Mouse (Mus musculus): Measurements from ENCODE around the gene Hhipl1. TPM values are rescaled to one million over a fixed set of nuclear protein-coding genes. Genes with fewer than 3 reads are reported as not detected.

The Hhipl1 gene
- polyA plus RNA-seq, 1 experiment from 2014 or later: 2.3 TPM

DNA sequence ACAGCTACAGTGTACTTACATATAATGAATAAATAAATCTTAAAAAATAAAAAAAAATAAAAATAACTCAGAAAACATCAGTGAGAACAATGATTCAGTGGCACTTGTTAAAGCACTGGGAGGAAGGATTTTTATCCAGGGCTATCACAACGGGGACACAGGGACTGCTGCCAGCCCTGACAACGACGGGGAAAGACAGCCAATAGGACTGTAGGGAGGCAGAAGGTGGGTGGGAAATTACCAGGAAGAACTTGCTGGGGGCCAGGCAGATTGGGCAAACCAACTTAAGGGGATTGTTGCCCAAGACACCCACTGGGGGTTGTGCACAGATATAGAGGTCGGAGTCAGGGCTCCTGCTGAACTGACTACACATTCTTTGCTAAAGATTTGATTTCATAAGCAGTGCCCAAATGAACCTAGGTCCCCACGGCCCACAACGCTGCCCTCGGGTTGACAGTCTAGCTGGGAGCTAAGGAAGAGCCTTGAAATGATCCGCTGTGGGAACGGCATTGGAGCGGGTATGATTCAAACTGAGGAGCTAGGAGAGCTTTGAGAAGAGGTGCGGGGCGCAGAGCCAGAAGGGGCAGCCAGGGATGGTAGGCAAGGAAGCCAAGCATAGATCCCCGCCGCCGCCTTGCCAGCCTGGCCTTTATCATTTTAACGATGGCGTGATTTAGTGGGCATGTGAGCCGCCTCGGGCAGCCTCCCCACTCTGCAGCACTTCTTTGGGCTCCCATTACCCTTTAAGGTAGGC lies 17.8 kb upstream of the Hhipl1 start:
- Histone ChIP-seq H3K27me3 (ENCODE audit: control insufficient read depth, insufficient read depth, low read length) (no peaks in the 10 kb centered on the region), H3K9me3 (ENCODE audit: control insufficient read depth, low read length) (no peaks in the 10 kb centered on the region), H3K27ac (ENCODE audit: low read depth, low read length) (no peak overlapping the region), H3K4me3 (ENCODE audit: low read depth, low read length) (no peak overlapping the region), H3K36me3 (ENCODE audit: control insufficient read depth, insufficient read depth, low read length) (no peaks in the 10 kb centered on the region), H3K4me2 (ENCODE audit: low read depth, low read length) (no peak overlapping the region), H3K9ac (replicated peaks; ENCODE audit: low read depth, low read length) (no peak overlapping the region), H3K4me1 (ENCODE audit: control insufficient read depth, insufficient read depth, low read length) (peaks cover 18% of the 10 kb centered on the region)
- ATAC-seq (ENCODE audit: low read depth): no peak
- WGBS: 52% methylated on average over 19 of the region's 19 CpGs

DNA sequence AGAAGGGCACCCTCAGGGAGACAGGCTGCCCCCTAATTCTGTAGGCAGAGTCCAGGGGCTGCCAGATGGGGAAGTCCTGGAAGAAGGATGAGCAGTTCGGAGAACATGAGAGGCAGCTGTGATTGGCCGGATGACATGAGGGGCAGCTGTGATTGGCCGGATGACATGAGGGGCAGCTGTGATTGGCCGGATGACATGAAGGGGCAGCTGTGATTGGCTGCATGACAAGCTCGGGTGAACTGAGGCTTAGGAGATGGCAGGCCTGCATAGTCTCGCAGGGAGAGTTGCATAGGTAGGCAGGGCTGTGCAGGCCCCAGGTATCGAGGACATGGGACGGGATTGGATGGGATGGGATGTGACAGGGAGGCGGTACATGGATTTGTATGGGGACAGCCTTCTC lies 13.7 kb upstream of the Hhipl1 start:
- Histone ChIP-seq H3K4me2 (ENCODE audit: low read depth, low read length) (peak overlapping the region; percentile 26; the same call in 1 of the 2 replicates), H3K4me1 (ENCODE audit: control insufficient read depth, insufficient read depth, low read length) (peaks cover 6% of the 10 kb centered on the region; the same call in 1 of the 2 replicates), H3K36me3 (ENCODE audit: control insufficient read depth, insufficient read depth, low read length) (no peaks in the 10 kb centered on the region), H3K9ac (replicated peaks; ENCODE audit: low read depth, low read length) (no peak overlapping the region), H3K27me3 (ENCODE audit: control insufficient read depth, insufficient read depth, low read length) (no peaks in the 10 kb centered on the region), H3K9me3 (ENCODE audit: control insufficient read depth, low read length) (no peaks in the 10 kb centered on the region), H3K4me3 (ENCODE audit: low read depth, low read length) (no peak overlapping the region), H3K27ac (ENCODE audit: low read depth, low read length) (no peak overlapping the region)
- WGBS: 7% methylated on average over 9 of the region's 9 CpGs
- peak; percentile 86 for ATAC-seq (ENCODE audit: low read depth)

DNA sequence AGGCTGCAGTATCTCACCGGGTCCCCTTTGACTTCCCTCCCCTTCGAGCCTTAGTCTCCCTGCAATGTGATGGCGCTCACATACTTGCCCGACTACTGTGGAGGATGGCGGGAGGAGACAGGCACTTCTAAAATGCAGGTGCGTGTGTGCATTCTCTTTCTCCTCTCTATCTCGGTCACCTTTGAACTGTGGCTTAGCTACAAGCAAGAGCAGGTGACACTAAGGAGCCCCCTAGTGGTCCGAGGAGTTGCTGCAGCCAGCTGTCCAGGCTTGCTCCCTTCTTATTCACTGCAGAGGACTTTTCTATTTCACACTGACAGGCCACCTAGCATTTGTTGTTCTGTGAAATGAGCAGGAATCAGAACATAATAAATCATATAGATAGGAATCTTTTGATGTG lies 13.1 kb upstream of the Hhipl1 start:
- Histone ChIP-seq H3K9ac (replicated peaks; ENCODE audit: low read depth, low read length) (no peak overlapping the region), H3K4me2 (ENCODE audit: low read depth, low read length) (peak overlapping the region; percentile 26; the same call in 1 of the 2 replicates), H3K27ac (ENCODE audit: low read depth, low read length) (no peak overlapping the region), H3K27me3 (ENCODE audit: control insufficient read depth, insufficient read depth, low read length) (no peaks in the 10 kb centered on the region), H3K4me1 (ENCODE audit: control insufficient read depth, insufficient read depth, low read length) (peaks cover 6% of the 10 kb centered on the region; the same call in 1 of the 2 replicates), H3K36me3 (ENCODE audit: control insufficient read depth, insufficient read depth, low read length) (no peaks in the 10 kb centered on the region), H3K4me3 (ENCODE audit: low read depth, low read length) (no peak overlapping the region), H3K9me3 (ENCODE audit: control insufficient read depth, low read length) (no peaks in the 10 kb centered on the region)
- peak; percentile 71; the same call in 1 of the 2 replicates for ATAC-seq (ENCODE audit: low read depth)
- WGBS: 7% methylated on average over 8 of the region's 8 CpGs

DNA sequence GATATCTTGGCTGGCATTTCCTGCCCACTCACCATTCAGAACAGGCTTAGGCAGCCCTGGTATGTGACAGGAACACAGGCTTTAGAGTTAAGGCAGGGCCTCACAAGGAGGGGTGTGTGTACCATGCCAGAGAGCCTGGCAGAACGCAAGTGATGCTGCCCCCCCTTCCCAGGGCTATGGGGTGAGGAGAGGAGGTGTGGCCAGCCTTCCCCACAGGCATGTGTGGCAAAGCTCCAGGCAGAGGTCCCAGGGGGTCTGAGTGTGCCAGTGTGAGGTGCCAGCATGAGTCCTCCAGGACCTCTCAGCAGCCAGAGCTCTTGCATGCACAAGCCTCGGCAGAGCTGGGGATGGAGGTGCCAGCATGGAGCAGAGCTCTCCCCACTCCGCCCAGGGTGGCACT lies 11.4 kb upstream of the Hhipl1 start:
- ATAC-seq (ENCODE audit: low read depth): no peak
- no peak overlapping the region for H3K9ac ChIP-seq (replicated peaks; ENCODE audit: low read depth, low read length)
- no peak overlapping the region for H3K27ac ChIP-seq (ENCODE audit: low read depth, low read length)
- whole genome bisulfite sequencing: 57% methylated on average over 3 of the region's 3 CpGs
- H3K4me1 ChIP-seq (ENCODE audit: control insufficient read depth, insufficient read depth, low read length): peaks cover 6% of the 10 kb centered on the region; the same call in 1 of the 2 replicates
- H3K9me3 ChIP-seq (ENCODE audit: control insufficient read depth, low read length): no peaks in the 10 kb centered on the region
- H3K4me3 ChIP-seq (ENCODE audit: low read depth, low read length): no peak overlapping the region
- H3K4me2 ChIP-seq (ENCODE audit: low read depth, low read length): no peak overlapping the region
- H3K27me3 ChIP-seq (ENCODE audit: control insufficient read depth, insufficient read depth, low read length): no peaks in the 10 kb centered on the region
- H3K36me3 ChIP-seq (ENCODE audit: control insufficient read depth, insufficient read depth, low read length): no peaks in the 10 kb centered on the region

DNA sequence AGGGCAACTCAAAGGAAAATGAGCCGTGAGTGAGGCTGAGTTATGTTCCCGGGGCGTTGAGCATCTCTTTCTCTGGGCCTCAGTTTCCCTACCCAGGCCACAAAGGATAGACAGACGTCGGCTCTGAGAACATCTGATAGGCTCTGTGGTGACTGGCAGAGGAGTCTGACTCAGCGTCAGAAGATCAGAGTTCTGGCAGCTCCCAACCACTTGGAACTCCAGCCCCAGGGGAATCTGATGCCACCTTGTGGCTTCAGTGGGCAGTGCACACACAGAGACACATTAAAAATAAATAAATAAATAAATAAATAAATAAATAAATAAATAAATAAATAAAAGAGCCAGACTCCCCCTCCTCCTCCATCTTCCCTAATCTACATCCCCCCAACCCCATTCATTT lies 9.0 kb upstream of the Hhipl1 start:
- peaks cover 6% of the 10 kb centered on the region; the same call in 1 of the 2 replicates for H3K4me1 ChIP-seq (ENCODE audit: control insufficient read depth, insufficient read depth, low read length)
- no peak overlapping the region for H3K4me2 ChIP-seq (ENCODE audit: low read depth, low read length)
- no peaks in the 10 kb centered on the region for H3K27me3 ChIP-seq (ENCODE audit: control insufficient read depth, insufficient read depth, low read length)
- H3K9me3 ChIP-seq (ENCODE audit: control insufficient read depth, low read length): no peaks in the 10 kb centered on the region
- H3K36me3 ChIP-seq (ENCODE audit: control insufficient read depth, insufficient read depth, low read length): no peaks in the 10 kb centered on the region
- 87% methylated on average over 6 of the region's 6 CpGs for WGBS
- no peak overlapping the region for H3K4me3 ChIP-seq (ENCODE audit: low read depth, low read length)
- no peak overlapping the region for H3K9ac ChIP-seq (replicated peaks; ENCODE audit: low read depth, low read length)
- no peak overlapping the region for H3K27ac ChIP-seq (ENCODE audit: low read depth, low read length)
- ATAC-seq (ENCODE audit: low read depth): no peak

DNA sequence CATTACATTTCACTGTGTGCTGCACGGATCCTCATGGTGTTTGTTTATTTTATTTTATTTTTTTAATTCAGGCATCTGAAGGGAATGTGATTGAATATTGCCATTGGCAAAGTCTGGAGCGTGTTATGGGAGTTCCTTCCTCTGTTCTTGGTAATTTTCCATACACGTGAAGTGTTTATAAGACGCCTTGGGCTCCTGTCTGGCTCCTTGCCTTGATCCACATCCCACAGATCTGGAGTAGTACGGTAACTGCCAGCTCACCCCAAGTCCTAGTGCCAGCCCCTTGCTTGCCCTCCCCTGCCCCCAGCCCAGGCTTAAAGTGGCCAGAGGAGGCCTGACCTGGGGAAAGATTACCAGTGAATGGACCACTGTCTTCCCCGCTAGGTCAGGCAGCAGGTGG lies 5.1 kb upstream of the Hhipl1 start:
- Histone ChIP-seq H3K27me3 (ENCODE audit: control insufficient read depth, insufficient read depth, low read length) (no peaks in the 10 kb centered on the region), H3K9me3 (ENCODE audit: control insufficient read depth, low read length) (no peaks in the 10 kb centered on the region), H3K27ac (ENCODE audit: low read depth, low read length) (no peak overlapping the region), H3K4me3 (ENCODE audit: low read depth, low read length) (no peak overlapping the region), H3K4me1 (ENCODE audit: control insufficient read depth, insufficient read depth, low read length) (peaks cover 3% of the 10 kb centered on the region; the same call in 1 of the 2 replicates), H3K4me2 (ENCODE audit: low read depth, low read length) (no peak overlapping the region), H3K9ac (replicated peaks; ENCODE audit: low read depth, low read length) (no peak overlapping the region), H3K36me3 (ENCODE audit: control insufficient read depth, insufficient read depth, low read length) (no peaks in the 10 kb centered on the region)
- 84% methylated on average over 6 of the region's 6 CpGs for WGBS
- no peak for ATAC-seq (ENCODE audit: low read depth)

DNA sequence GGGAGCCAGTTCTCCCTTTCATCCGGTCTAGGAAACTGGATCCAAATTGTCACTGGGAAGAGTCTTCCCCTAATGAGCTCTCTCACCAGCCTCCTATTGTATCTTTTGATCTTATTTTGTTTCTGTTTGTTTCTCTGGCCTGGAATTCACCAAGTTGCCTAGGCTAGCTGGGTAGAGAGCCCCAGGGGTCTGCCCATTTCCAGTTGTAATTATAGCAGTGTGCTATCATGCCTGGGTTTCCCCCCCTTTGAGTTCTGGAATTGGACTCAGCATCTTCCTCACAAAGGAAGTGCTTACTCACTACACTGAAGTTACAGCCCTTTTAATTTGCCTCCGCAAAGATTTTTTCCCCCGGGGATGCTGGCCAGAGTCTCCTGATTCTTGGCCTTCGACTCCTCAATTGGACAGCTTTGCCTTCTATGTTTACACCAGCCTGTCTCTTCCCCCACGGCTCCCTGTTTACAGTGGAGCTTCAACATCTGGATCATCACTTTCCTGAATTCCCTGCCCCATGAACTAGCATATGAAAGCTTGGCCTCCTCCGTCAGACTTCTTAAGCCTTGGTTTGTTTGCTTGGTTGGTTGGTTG lies 2.2 kb upstream of the Hhipl1 start:
- 36% methylated on average over 6 of the region's 6 CpGs for WGBS
- Histone ChIP-seq H3K9me3 (ENCODE audit: control insufficient read depth, low read length) (no peaks in the 10 kb centered on the region), H3K4me3 (ENCODE audit: low read depth, low read length) (no peak overlapping the region), H3K27me3 (ENCODE audit: control insufficient read depth, insufficient read depth, low read length) (no peaks in the 10 kb centered on the region), H3K27ac (ENCODE audit: low read depth, low read length) (no peak overlapping the region), H3K9ac (replicated peaks; ENCODE audit: low read depth, low read length) (no peak overlapping the region), H3K4me2 (ENCODE audit: low read depth, low read length) (no peak overlapping the region), H3K4me1 (ENCODE audit: control insufficient read depth, insufficient read depth, low read length) (peaks cover 3% of the 10 kb centered on the region; the same call in 1 of the 2 replicates), H3K36me3 (ENCODE audit: control insufficient read depth, insufficient read depth, low read length) (no peaks in the 10 kb centered on the region)
- no peak for ATAC-seq (ENCODE audit: low read depth)

DNA sequence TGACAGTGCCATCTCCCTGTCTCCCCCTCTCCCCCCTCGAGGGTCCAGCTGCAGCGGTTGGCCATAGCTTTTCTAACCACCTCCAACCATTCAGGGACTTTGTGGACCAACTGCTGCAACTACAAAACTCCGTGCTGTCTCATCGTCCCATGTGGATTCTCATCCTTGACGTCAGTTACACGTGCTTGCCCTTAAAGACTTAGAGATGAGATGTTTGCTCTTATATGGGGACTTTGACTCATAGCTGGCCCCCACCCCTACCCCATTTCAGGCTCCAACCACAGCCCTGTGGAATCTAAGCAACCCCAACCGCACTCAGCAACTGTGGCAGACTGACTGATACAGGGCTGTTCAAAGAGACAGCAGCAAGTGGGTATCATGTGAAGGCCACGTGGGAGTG lies 898 bp upstream of the Hhipl1 start:
- Histone ChIP-seq H3K4me2 (ENCODE audit: low read depth, low read length) (no peak overlapping the region), H3K36me3 (ENCODE audit: control insufficient read depth, insufficient read depth, low read length) (no peaks in the 10 kb centered on the region), H3K9me3 (ENCODE audit: control insufficient read depth, low read length) (no peaks in the 10 kb centered on the region), H3K27me3 (ENCODE audit: control insufficient read depth, insufficient read depth, low read length) (no peaks in the 10 kb centered on the region), H3K27ac (ENCODE audit: low read depth, low read length) (no peak overlapping the region), H3K4me1 (ENCODE audit: control insufficient read depth, insufficient read depth, low read length) (peaks cover 3% of the 10 kb centered on the region; the same call in 1 of the 2 replicates), H3K9ac (replicated peaks; ENCODE audit: low read depth, low read length) (no peak overlapping the region), H3K4me3 (ENCODE audit: low read depth, low read length) (no peak overlapping the region)
- no peak for ATAC-seq (ENCODE audit: low read depth)
- WGBS: 80% methylated on average over 8 of the region's 8 CpGs

DNA sequence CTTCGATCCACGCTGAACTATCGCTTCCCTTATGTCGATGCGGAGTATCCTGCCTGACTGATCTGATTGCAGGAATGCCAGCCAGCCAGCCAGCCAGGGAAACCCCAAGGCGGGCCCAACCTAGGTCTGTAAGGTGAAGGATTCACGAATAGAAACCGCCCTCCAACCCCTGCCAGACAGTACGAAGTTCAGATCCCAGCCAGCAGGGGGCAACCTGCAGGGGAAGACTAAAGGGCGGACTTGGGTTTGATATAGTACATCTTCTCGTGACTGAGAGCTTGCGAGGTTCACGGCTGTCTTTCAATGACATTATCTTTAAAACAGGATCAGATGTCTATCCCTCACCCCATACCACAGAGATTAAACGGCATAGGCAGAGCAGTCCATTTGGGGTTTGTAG lies 1.5 kb downstream of the Hhipl1 start:
- no peaks in the 10 kb centered on the region for H3K27me3 ChIP-seq (ENCODE audit: control insufficient read depth, insufficient read depth, low read length)
- no peak for ATAC-seq (ENCODE audit: low read depth)
- H3K4me2 ChIP-seq (ENCODE audit: low read depth, low read length): no peak overlapping the region
- H3K9me3 ChIP-seq (ENCODE audit: control insufficient read depth, low read length): no peaks in the 10 kb centered on the region
- H3K36me3 ChIP-seq (ENCODE audit: control insufficient read depth, insufficient read depth, low read length): no peaks in the 10 kb centered on the region
- H3K9ac ChIP-seq (replicated peaks; ENCODE audit: low read depth, low read length): no peak overlapping the region
- 23% methylated on average over 14 of the region's 14 CpGs for WGBS
- peaks cover 3% of the 10 kb centered on the region; the same call in 1 of the 2 replicates for H3K4me1 ChIP-seq (ENCODE audit: control insufficient read depth, insufficient read depth, low read length)
- H3K4me3 ChIP-seq (ENCODE audit: low read depth, low read length): no peak overlapping the region
- no peak overlapping the region for H3K27ac ChIP-seq (ENCODE audit: low read depth, low read length)
